Mouse (Mus musculus) testis, adult 2 months (tissue): ENCODE measurements around the gene Pard3b.

ENCODE experiments used
- CTCF ChIP-seq: fragments of 200-500 bp; IDR thresholded peaks from 2 replicates; pipeline ENCODE4 v1.5.1; 2012; ENCODE audit warnings: low read depth, mild to moderate bottlenecking, inconsistent platforms, low read length, moderate library complexity; ENCODE audit not compliant: control insufficient read depth, insufficient read depth, insufficient replicate concordance
- POLR2A ChIP-seq: fragments of 200-500 bp; IDR thresholded peaks from 2 replicates; pipeline ENCODE4 v1.6.1; 2012; ENCODE audit warnings: low read depth, mild to moderate bottlenecking, inconsistent platforms, low read length, moderate library complexity; ENCODE audit not compliant: control insufficient read depth

- TF ChIP-seq CTCF: no peak
- no peak for TF ChIP-seq POLR2A
Measured at GRCm38 (mm10) chr1:61709812-61710211, 71.2 kb downstream of the Pard3b start.
